Mouse (Mus musculus) liver, embryonic 11.5 days (tissue): ENCODE measurements around the gene Ubiad1. TPM values are rescaled to one million over a fixed set of nuclear protein-coding genes. Genes with fewer than 3 reads are reported as not detected.

Source experiments
- ATAC-seq: fragments of 200-750 bp; cut with Nextera tagmentation; replicated peaks from 2 replicates; pipeline ENCODE4 v1.8.0; 2017; ENCODE audit warnings: moderate number of reproducible peaks, mild to moderate bottlenecking, moderate TSS enrichment, moderate library complexity; ENCODE audit not compliant: low FRiP score
- DNase-seq: peaks from one replicate; pipeline ENCODE4 v3.0.0-alpha.2; 2017; ENCODE audit warnings: low spot score
- H3K27ac ChIP-seq: fragments of 300-500 bp; sonication (generic); 2 replicates; pipeline ENCODE4 v1.5.1; 2014; ENCODE audit warnings: mild to moderate bottlenecking, low read depth, low read length, control low read depth
- H3K27me3 ChIP-seq: fragments of 300-500 bp; sonication (generic); replicated peaks from 2 replicates; pipeline ENCODE4 v1.6.1; 2014; ENCODE audit warnings: low read length, mixed read lengths; ENCODE audit not compliant: control insufficient read depth, insufficient read depth
- H3K36me3 ChIP-seq: fragments of 300-500 bp; sonication (generic); 2 replicates; pipeline ENCODE4 v1.6.1; 2014; ENCODE audit warnings: mild to moderate bottlenecking, low read length, moderate library complexity, mixed read lengths; ENCODE audit not compliant: control insufficient read depth, insufficient read depth
- H3K4me1 ChIP-seq: fragments of 300-500 bp; sonication (generic); replicated peaks from 2 replicates; pipeline ENCODE4 v1.6.1; 2014; ENCODE audit warnings: low read length, mixed read lengths; ENCODE audit not compliant: control insufficient read depth, insufficient read depth
- H3K4me2 ChIP-seq: fragments of 300-500 bp; sonication (generic); 2 replicates; pipeline ENCODE4 v1.6.1; 2014; ENCODE audit warnings: mild to moderate bottlenecking, control low read depth, moderate library complexity
- H3K4me3 ChIP-seq: fragments of 300-500 bp; sonication (generic); 2 replicates; pipeline ENCODE4 v1.5.1; 2014; ENCODE audit warnings: low read depth, low read length, control low read depth
- H3K9ac ChIP-seq: fragments of 300-500 bp; sonication (generic); 2 replicates; pipeline ENCODE4 v1.6.1; 2014; ENCODE audit warnings: low read depth, low read length, control low read depth
- H3K9me3 ChIP-seq: fragments of 300-500 bp; sonication (generic); 2 replicates; pipeline ENCODE4 v1.6.1; 2016; ENCODE audit warnings: low read length, inconsistent platforms, mixed read lengths; ENCODE audit not compliant: control insufficient read depth
- WGBS: fragments of 180-500 bp; shearing (Covaris S2); extraction: QIAGEN DNeasy Blood & Tissue Kit; methylation state at CpG from one replicate; pipeline ENCODE4 v1.1.7; 2014; 5-methylcytosine and 5-hydroxymethylcytosine counted together
- polyA plus RNA-seq: library from polyadenylated mRNA; unstranded; fragments of >200 nt; fragmentation: Nextera tagmentation; extraction: Ambion mirVana; gene quantifications from 2 replicates; pipeline ENCODE4 v1.2.1, GENCODE M21; 2014

Ubiad1 gene
- polyA plus RNA-seq, 1 experiment from 2014 or later: 21.5 TPM

DNA sequence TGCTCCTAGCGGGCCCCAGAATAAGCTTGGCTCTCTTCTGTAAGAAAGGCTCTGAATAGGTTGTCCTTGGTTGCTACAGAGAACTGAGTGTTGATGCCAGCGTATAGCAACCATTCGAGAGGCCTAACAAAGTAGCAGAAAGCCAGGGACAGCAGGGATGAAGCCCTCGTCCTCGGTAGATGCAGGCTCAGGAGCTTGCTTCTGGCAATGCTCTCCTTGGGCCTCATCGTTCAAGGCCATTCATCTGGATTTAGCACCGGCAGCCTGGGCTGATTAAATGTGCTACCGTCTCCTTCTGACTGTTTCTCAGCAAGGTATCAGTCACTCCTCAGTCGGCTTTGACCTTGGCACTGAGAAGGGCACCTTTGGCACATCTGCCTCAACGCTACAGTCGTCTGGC lies 15.4 kb downstream of the Ubiad1 start:
- H3K4me3 ChIP-seq: no peak overlapping the region
- peaks cover 7% of the 10 kb centered on the region for H3K4me1 ChIP-seq
- ATAC-seq: no peak
- H3K36me3 ChIP-seq: no peaks in the 10 kb centered on the region; the same call in 1 of the 2 replicates
- no peaks in the 10 kb centered on the region for H3K9me3 ChIP-seq
- no peaks in the 10 kb centered on the region for H3K27me3 ChIP-seq
- no peak overlapping the region for H3K27ac ChIP-seq
- no peak overlapping the region for H3K9ac ChIP-seq
- DNase-seq: no peak
- 81% methylated on average over 11 of the region's 11 CpGs for WGBS
- no peak overlapping the region for H3K4me2 ChIP-seq

DNA sequence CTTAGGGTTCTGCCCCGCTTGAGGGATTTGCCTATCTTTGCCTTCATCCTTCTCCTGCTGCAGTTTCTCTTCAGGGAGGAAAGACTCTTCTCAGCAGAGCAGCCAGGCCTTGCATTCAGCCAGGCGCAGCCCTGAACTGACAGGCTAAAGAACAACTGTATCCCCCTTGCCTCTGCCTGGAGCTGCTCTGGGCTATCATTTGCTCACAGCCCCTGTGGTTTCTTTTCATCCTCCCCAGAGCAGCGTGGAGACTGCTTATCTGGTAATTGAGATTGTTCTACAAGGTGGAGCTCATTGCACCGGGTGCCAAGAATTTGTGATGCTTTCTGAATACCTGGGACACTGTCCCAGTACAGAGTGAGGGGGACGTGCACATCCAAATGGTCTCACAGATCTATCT lies 16.0 kb downstream of the Ubiad1 start:
- H3K36me3 ChIP-seq: no peaks in the 10 kb centered on the region; the same call in 1 of the 2 replicates
- WGBS: 62% methylated on average over 5 of the region's 5 CpGs
- no peak overlapping the region for H3K4me3 ChIP-seq
- DNase-seq (no peak), ATAC-seq (peak; percentile 46; the same call in 1 of the 2 replicates)
- no peak overlapping the region for H3K9ac ChIP-seq
- peaks cover 7% of the 10 kb centered on the region for H3K4me1 ChIP-seq
- no peaks in the 10 kb centered on the region for H3K9me3 ChIP-seq
- no peaks in the 10 kb centered on the region for H3K27me3 ChIP-seq
- H3K27ac ChIP-seq: no peak overlapping the region
- no peak overlapping the region for H3K4me2 ChIP-seq

DNA sequence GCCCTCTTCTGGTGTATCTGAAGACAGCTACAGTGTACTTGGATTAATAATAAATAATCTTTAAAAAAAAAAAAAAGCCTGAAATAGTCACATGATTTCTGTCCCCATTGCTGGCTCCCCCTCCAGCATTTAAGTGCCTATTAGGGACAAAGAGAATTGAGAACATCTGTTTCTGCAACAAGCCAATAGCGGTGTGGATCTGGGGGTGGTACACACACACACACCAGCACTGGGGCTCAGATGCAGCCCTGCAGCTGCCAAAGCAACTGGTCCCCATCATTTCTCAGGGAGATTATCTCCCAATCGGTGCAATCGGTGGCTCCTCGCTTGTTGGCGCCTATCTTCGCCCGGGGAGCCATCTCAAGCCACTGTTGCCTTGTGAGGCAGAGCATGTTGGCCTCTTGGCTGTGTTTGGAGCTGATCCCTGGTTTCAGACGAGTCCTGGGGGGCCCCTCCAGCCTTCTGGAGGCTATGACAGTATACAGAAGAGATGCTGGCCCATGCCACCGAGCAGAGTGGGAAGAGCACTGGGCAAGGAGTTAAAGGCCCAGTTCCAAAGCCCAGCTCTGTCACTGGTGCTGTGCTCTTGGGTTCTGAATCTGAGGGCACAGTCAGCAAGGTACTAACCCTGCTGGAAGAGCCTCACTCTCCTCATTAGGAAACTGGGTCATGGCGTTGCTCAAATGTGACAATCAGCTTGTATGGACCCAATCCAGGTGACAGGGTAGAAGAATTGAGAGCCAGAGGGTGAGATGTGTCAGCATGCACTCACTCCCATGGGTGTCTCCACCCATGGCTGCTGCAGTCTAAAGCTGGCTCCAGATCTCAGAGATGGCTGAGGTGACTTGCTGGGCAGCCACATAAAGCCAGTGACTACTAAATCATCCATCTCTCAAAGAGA lies 17.4 kb downstream of the Ubiad1 start:
- 79% methylated on average over 10 of the region's 10 CpGs for WGBS
- no peaks in the 10 kb centered on the region for H3K9me3 ChIP-seq

DNA sequence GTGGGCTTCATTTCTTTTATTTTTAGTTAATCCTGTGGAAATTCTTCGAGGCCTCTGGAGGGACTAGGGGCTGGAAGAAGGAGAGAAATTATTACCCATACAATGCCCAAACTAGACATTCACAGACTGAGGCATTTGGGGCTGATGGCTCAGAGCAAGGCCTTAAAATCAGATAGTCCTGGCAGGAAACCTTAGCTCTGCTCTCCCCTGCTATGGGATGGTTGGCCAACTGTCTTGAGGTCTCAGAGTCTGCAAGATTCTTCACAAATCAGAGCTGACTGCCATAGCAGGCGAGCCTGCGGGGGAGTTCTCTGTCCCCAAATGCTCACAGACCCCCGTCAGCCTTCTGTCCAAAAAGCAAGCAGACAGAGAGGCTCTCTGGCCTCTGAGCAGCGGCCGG lies 27.0 kb downstream of the Ubiad1 start:
- peak; percentile 42; the same call in 1 of the 2 replicates for ATAC-seq
- no peaks in the 10 kb centered on the region for H3K9me3 ChIP-seq
- no peaks in the 10 kb centered on the region for H3K36me3 ChIP-seq
- H3K9ac ChIP-seq: no peak overlapping the region
- DNase-seq: no peak
- H3K27ac ChIP-seq: no peak overlapping the region
- H3K4me3 ChIP-seq: no peak overlapping the region
- H3K4me1 ChIP-seq: peaks cover 14% of the 10 kb centered on the region
- peaks cover 25% of the 10 kb centered on the region for H3K27me3 ChIP-seq
- no peak overlapping the region; the same call in 1 of the 2 replicates for H3K4me2 ChIP-seq
- WGBS: 62% methylated on average over 6 of the region's 6 CpGs

More for the DNA sequence above, 17.4 kb downstream of the Ubiad1 start:
- Histone ChIP-seq H3K4me2 (no peak overlapping the region), H3K4me1 (peaks cover 7% of the 10 kb centered on the region), H3K4me3 (no peak overlapping the region), H3K27ac (no peak overlapping the region), H3K36me3 (no peaks in the 10 kb centered on the region), H3K27me3 (no peaks in the 10 kb centered on the region), H3K9ac (no peak overlapping the region)
- no peak for DNase-seq
- ATAC-seq: no peak

DNA sequence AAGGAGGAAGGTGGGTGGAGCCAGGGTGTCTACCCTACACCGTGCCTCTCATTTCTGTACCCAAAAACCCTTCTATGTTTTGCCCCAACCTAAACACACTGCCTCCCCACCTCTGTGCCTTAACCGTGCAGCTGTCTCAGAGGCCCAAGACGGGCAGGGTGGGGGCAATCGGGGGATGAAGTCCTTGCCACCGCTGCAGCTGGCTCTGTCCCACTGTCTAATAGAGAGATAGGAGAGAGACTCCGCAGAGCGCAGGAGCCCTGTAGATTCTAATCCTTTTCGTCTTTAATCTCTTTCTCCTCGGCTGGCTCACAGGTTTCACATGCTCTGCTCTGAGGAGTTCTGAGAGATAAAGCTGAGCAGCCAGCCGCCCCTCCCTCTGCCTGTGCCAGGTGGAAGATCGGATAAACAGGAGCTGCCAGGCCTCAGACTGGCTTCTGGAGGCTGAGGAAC lies 27.5 kb downstream of the Ubiad1 start:
- peak; percentile 92 for ATAC-seq
- Histone ChIP-seq H3K4me3 (no peak overlapping the region), H3K9me3 (no peaks in the 10 kb centered on the region), H3K4me1 (peaks cover 14% of the 10 kb centered on the region), H3K9ac (no peak overlapping the region), H3K36me3 (no peaks in the 10 kb centered on the region), H3K4me2 (peak overlapping the region; percentile 19), H3K27ac (no peak overlapping the region), H3K27me3 (peaks cover 25% of the 10 kb centered on the region)
- DNase-seq: no peak
- WGBS: 30% methylated on average over 11 of the region's 11 CpGs

DNA sequence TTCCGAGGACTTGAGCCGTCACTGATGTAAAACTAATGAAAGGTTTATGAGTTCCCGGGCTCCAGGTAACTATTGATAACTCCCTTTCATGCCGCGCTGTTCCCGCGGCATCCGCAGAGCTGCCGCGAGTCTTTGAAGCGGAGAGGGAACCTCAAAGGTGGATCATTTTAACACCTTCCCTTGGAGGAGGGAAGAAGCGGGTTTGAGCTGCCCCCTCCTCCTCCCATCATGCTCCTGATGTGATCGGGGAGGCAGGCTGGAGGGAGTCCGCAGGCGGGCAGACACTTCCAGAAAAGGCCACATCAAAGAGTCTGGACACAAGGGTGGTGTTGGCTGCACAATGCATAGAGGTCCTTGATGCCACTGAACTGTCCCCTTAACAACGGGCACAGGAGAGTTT lies 29.0 kb downstream of the Ubiad1 start:
- no peak overlapping the region for H3K4me3 ChIP-seq
- H3K4me1 ChIP-seq: peaks cover 14% of the 10 kb centered on the region
- no peak overlapping the region for H3K4me2 ChIP-seq
- H3K36me3 ChIP-seq: no peaks in the 10 kb centered on the region
- H3K9ac ChIP-seq: no peak overlapping the region
- no peak for ATAC-seq
- peaks cover 25% of the 10 kb centered on the region for H3K27me3 ChIP-seq
- WGBS: 15% methylated on average over 16 of the region's 16 CpGs
- no peak for DNase-seq
- no peaks in the 10 kb centered on the region for H3K9me3 ChIP-seq
- no peak overlapping the region for H3K27ac ChIP-seq

DNA sequence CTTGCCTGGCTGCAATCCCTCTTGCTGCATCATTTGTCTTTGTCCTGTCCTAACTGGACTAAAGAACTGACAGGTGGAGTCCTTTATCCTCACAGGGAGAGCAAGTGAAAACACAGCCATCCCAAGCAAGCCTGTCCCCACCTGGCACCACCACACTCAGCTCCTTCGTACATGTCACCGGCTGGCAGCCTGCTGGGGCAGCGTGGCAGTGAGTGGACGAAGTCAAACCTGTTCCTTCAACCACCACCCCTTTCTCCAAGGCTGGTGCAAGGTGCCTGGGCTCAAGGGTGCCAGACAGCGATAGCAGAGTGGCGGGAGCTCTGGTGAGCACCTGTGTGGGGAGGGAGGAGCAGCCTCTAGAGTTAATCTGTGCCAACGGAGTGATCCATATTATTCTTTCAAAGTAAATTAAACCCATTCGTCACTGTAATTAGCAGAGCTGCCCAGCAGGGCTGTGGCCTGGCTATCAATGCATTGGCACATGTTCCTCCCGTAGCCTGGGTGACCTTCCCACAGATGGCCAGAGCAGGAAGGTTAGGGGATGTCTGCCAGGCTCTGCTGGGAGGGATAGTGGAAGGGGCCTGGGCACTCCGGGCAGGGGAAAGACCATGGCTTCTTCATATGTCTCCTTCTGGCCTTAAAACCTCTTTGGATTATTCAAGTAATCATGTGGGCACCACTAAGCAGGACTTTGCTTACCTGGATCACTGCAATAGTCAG lies 36.2 kb downstream of the Ubiad1 start:
- Histone ChIP-seq H3K27me3 (peaks cover 35% of the 10 kb centered on the region), H3K9me3 (no peaks in the 10 kb centered on the region), H3K4me2 (no peak overlapping the region), H3K4me1 (no peaks in the 10 kb centered on the region), H3K36me3 (no peaks in the 10 kb centered on the region), H3K27ac (no peak overlapping the region), H3K4me3 (no peak overlapping the region), H3K9ac (no peak overlapping the region)
- ATAC-seq (no peak), DNase-seq (no peak)
- WGBS: 57% methylated on average over 10 of the region's 10 CpGs

DNA sequence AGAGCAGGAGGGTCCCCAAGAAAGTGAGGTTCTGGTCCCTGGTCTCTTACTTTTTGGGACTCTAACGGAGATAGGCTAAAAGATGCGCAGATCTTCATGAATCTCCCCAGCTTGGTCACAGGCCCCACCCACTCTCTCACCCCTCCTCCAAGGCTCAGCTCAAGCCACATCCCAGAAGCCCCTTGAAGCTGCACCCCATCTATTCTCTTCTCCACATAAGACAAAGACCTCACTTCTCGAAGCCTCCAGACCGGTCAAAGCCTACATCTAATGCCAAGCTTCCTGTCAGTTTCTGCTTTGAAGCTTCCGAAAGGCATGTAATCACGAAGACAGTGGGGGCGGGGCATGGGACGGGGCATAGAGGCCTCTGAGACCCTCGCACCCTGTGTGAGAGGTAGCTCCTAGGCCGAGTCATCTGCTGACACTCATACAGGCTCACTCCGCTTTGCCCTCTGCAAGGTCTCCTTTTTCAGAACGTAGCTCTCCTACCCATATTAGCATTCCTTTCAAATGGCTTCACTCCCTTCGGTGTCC lies 39.2 kb downstream of the Ubiad1 start:
- Histone ChIP-seq H3K9me3 (no peaks in the 10 kb centered on the region), H3K9ac (no peak overlapping the region), H3K4me2 (no peak overlapping the region), H3K4me3 (no peak overlapping the region), H3K27ac (no peak overlapping the region), H3K4me1 (no peaks in the 10 kb centered on the region), H3K36me3 (no peaks in the 10 kb centered on the region), H3K27me3 (peaks cover 56% of the 10 kb centered on the region)
- ATAC-seq: no peak
- DNase-seq: no peak
- 15% methylated on average over 13 of the region's 13 CpGs for WGBS
